Mouse (Mus musculus) lung, adult 2 months (tissue): ENCODE results near the gene Amfr.

Experiments used
- CTCF ChIP-seq: fragments of 200-500 bp; IDR thresholded peaks from 2 replicates; pipeline ENCODE4 v1.5.1; 2011; ENCODE audit warnings: mild to moderate bottlenecking, low read length, control low read depth; ENCODE audit not compliant: insufficient read depth
- POLR2A ChIP-seq: fragments of 200-500 bp; IDR thresholded peaks from 2 replicates; pipeline ENCODE4 v1.6.1; 2011; ENCODE audit warnings: low read depth, mild to moderate bottlenecking, control low read depth, low read length, borderline replicate concordance; ENCODE audit errors: extremely low read depth

- no peak for TF ChIP-seq CTCF
- TF ChIP-seq POLR2A = no peak
These were observed 87.1 kb downstream of the Amfr start for GRCm38 (mm10) chr8:93925513-93925912.
